Mouse (Mus musculus) skeletal muscle tissue, adult 2 months (tissue): ENCODE data around the gene Zfp689.
"Not testable (repeated sequence)": the region's sequence is repeated elsewhere in the genome, so short reads cannot be mapped to it uniquely, and the experiment has no call there.

Experiments
- DNase-seq: peaks from one replicate; pipeline ENCODE4 v3.0.0-alpha.2; 2012; ENCODE audit warnings: low read depth, low spot score

Gene Zfp689

DNA sequence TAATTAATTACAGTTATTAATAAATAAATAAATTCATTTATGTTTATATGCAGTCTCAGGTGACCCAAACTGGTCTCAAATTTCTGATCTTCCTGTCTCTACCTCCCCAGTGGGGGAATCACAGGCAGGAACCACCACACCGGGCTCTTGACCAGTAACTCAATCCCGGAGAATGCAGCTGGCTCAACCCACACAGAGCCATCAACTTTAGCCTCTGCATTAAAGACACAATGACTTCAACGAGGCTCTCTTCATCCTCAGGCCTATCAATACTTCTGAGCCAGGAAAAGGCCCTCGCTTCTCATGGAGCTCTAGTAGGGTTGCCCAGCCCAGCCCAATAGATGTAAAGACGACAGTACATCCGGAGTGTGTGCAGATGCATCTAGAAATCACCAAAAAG lies 44.9 kb downstream of the Zfp689 start:
- DNase-seq: not testable (repeated sequence)

GRCm38 (mm10) chr7:127402980-127403379 lies 46.0 kb downstream of the Zfp689 start:
- no peak for DNase-seq

DNA sequence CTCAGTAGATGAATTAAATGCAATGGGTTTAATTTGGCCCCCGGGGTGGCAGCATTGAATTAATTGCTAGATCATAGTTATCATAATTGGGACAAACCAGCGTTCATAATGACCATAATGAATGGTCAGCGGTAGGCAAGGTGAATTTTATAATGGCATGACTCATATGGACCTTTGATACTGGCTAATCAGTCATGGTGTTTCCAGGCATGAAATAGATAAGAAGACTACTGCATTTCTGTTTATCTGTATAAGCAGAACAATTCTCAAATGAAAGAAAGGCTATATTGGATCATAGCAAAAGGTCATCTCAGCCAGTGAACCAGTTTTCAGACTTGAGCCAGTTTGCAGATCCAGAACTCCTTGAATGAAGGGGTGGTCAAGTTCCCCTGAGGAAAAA lies 48.6 kb downstream of the Zfp689 start:
- DNase-seq: no peak

- DNase-seq: no peak
Measured at GRCm38 (mm10) chr7:127393944-127394333, 55.0 kb downstream of the Zfp689 start.

GRCm38 (mm10) chr7:127393157-127393943 lies 55.6 kb downstream of the Zfp689 start, which contains the start of gene E430018J23Rik:
Gene E430018J23Rik, minus strand, starts transcription at chr7:127393629.
- peak; percentile 95 for DNase-seq

- DNase-seq: no peak
Measured at GRCm38 (mm10) chr7:127392251-127392824, 56.6 kb downstream of the Zfp689 start.
